Mouse (Mus musculus) limb, embryonic 12.5 days (tissue): Measurements from ENCODE around the gene Jmy. TPM values are rescaled to one million over a fixed set of nuclear protein-coding genes. Genes with fewer than 3 reads are reported as not detected.

Experiments used
- polyA plus RNA-seq: library from polyadenylated mRNA; unstranded; fragments of >200 nt; fragmentation: Nextera tagmentation; extraction: Ambion mirVana; gene quantifications from 2 replicates; pipeline ENCODE4 v1.2.1, GENCODE M21; 2016

Gene Jmy
- polyA plus RNA-seq, 1 experiment from 2014 or later, result 12.5 TPM

Other genes starting within 250 kb of the Jmy start
- 11.9 and 13.2 TPM in 2 replicates for gene Homer1, start 200.2 kb downstream of the Jmy start, polyA plus RNA-seq
- not detected in 2 replicates for gene Bhmt, start 138.2 kb upstream of the Jmy start, polyA plus RNA-seq
- gene Bhmt2, start 174.5 kb upstream of the Jmy start, polyA plus RNA-seq, result 0.12 TPM in 1 of 2 replicates, not detected in the other
- gene Dmgdh, start 174.6 kb upstream of the Jmy start, polyA plus RNA-seq, result 0.08 TPM in 1 of 2 replicates, not detected in the other